Mouse (Mus musculus) left cerebral cortex, adult 8-10 months (tissue): ENCODE data around the gene Lgals3bp. TPM values are rescaled to one million over a fixed set of nuclear protein-coding genes. Genes with fewer than 3 reads are reported as not detected.

Experiments
- DNase-seq, 2 experiments: peaks; one replicate each; pipeline ENCODE4 v3.0.0; 2022; ENCODE audit warnings: low spot score in 2 of 2
- total RNA-seq, 4 experiments: library from RNA; stranded (reverse); gene quantifications; 2 replicates each; pipeline ENCODE4 v1.2.4; 2022

Lgals3bp gene
- total RNA-seq, 4 experiments from 2014 or later = 20.8 to 62.8 (median 36.9) TPM

DNA sequence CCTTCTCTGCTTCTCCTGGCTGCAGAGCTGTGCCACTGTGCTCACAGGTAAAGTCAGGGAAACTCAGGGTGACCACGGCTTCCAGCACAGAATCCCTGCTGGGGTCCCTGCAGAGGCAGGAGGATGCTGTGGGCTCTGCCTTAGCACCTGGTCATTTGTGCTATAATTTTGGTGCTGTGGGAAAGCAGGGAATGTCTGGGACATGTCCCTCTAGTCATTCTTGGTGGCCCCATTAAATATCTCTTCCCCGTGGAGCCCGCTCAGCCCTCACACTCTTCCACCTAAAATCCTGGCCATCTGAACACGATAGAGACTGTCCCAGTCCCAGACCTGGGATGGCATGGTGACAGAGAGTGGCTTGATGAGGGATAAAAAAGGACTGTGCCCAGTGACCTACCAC lies 37.9 kb downstream of the Lgals3bp start:
- no peak for DNase-seq

DNA sequence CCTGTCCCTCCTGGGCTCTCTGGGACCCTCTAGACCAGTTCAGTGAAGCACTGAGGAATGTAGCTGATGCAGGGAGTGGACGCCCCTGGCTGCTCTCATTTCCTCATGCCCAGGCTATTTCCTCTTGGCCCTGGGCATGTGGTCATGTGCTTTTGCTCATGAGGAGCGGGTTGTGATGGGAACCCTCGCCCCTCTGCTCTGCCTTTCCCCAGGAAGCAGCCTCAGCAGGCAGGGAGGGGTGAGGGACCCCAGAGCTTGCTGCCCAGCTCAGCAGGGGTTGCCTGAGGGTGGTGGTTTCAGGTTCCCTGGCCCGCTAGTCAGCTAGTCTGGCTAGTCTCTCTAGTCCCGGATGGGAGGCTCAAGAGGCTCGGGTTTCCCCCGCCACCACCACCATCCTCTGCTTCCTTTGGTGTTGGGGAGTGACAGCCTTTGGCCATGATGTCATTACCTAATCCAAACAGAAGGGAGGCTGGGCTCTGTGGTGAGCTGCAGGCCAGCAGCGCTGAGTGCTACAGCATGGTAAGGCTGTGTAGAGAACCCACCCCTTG lies 38.8 kb downstream of the Lgals3bp start:
- no peak for DNase-seq

DNA sequence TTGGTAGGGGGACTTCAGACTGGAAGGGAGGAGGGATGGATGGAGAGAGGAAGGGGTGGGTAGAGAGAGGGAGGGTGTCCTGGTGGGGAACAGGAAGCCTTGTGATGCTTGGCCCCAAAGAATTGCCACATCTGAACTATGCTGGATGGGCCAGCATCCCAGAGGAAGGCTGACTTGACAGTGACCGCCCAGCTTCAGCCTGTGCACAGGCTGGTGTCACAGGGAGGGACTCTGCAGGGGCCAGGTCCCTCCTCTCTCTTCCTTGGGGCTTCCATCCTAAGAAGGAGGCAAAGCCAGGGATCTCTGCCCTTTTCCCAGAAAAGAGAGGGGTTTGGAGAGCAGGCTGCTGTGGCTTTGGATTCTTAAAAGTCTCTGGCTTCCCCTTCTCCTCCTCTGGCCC lies 39.4 kb downstream of the Lgals3bp start:
- DNase-seq = no peak

DNA sequence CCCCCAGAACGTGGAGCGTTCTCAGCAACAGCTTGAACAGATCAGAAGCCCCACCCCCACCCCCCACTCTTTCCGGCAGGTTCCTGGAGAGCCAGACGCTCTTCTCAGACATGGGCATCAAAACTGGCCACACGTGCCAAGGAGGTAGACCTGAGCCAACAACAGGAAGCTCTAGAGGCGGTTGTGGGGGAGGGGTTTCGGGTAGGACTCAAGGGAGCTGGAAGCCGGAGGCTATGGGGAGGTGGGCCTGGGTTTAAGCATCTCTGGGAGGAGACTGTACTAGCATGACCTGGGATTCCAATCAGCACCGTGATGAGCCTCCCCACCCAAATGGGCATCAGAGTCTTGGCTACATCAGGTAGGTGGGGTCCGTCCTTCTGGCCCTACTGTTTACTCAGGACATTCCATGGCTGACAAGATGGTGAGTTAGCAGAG lies 41.0 kb downstream of the Lgals3bp start:
- DNase-seq = no peak

DNA sequence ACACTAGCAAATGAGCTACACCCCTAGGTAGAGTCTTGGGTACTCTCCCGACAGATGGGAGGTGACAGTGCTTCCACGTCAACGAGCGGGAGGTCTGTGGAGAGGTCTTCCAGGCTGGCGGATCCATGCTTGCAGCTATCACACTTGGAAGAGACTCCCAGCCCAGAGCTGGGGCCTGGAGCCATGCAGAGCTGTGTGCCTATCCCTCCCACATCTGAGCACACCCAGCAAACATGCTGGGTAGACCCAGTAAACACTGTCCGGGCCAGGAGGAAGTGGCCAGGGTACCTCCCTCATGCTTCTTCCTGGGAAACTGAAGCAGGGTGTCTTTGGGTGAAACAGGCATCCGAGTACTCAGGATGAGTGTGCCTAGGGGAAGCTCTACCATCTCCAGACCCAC lies 41.4 kb downstream of the Lgals3bp start:
- DNase-seq = no peak

DNA sequence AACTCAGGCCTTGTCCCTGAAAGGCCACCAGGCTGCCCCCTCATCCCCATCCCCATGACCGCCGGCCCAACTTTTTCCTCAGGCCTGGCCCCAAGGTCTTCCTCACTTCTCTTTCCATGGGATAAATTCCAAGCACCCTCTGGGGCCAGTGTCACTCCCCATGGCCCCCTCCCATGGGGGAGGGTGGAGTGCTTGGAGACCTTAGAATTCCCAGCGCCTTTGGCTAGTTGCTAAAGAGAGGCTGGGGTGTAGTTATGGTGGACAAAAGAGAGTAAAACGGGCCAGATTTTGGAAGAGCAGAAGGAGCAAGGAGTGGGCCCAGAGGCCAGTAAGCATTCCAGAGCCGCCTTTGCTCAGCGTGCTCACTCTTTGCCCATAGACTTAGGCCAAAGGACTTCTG lies 46.3 kb downstream of the Lgals3bp start, which contains the start of gene Timp2:
Timp2 (minus strand) TSS at position 101 of the 400 bp plus-strand sequence.
- no peak for DNase-seq

DNA sequence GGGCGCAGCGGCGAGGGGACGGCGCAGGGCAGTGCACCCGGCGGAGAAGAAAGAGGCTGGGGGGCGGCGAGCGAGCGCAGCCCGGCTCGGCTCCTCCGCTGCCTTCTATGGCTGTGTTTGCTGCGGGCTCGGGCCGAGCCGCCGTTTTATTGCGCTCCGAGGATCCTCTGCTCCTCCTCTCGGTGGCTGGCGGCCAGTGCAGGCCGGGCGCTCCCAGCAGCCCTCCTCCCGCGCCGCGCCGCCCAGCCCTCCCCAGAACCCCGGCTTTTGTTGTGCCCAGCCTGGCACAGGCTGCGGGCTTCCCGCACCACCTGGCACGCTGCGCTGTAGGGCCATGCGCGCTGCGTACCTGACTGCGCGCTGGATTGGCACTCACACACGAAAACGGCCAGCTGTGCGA lies 46.7 kb downstream of the Lgals3bp start:
- DNase-seq = peak; percentile 75 to 85

DNA sequence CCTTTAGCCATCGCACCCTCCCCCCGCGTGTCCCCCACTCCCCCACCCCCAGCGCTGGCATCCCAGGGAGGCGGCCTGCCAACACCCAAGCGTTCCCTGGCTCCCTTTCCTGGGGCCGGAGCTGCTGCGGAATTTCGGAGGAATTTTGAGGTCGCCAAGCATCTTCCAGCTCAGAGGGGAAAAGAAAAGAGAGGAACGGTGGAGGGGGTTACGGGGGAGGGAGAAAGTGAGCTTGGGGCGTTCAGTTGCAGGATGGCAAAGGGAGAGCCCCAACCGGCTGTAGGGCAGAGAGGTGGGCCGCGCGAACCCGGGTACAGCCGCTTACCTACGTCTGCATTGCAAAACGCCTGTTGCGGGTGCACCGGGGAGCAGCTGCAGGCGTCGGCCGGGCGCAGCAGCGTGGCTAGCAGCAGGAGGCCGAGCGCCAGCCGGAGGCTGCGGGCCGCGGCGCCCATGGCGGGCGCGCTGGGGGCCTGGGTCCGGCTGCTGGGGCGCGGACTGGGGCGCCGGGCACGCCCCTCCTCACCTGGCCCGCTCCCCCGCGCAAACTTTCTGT lies 47.2 kb downstream of the Lgals3bp start:
- no peak for DNase-seq

DNA sequence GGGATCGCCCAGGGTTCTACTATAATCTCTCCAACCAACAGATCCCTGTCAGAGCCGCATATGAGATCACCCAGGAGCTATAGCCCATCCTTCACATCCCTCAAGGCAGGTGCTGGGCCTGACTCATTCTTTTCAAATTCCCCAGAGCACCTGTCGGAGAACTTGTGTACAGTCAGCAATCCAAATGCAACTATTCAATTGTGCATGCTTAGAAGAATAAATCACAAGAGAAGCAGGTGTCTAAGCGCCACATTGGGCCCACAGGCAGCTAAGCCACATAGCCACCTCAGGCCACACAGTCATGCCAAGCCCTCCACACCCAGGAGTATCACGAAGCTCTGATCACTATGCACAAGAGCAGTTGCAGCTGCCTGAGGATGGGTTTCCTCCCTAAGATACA lies 52.4 kb downstream of the Lgals3bp start:
- no peak for DNase-seq

DNA sequence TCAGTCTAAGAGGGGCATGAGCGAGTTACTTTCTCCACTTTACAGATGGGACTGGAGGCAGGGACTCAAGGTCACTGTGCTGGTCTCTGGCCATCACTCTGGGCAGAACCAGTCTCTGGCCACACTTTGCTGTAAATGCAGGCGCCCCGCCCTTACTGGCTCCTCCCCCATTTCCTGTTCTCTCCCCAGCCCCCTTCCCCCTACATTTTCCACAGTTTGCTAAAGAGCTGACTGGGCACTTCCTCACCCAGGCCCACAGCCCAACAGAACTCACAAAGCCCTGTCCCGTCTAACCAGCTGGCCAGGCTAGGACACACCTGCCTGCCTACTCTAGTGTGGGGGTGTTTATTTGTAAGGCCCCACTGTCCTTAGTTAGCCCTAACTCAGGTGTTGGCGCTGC lies 53.0 kb downstream of the Lgals3bp start:
- DNase-seq = no peak

DNA sequence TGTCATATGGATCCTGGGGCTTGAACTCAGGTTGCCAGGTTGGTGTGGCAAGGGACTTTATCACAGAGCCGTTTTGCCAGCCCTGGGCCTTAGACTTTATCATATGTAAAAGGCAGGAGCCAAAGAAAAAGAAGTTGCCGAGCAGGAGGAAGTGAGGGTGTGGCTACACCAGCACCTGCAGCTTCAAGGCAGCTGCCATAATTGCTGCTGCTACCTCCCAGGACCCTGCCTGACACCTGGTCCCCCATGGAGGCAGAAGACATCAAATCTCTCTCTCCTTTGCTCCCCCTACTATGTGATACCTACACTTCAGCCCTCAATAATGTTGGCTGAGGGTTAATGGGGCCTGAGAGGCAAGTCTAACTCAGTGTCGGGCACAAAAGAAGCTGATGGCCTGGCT lies 53.5 kb downstream of the Lgals3bp start:
- no peak for DNase-seq

DNA sequence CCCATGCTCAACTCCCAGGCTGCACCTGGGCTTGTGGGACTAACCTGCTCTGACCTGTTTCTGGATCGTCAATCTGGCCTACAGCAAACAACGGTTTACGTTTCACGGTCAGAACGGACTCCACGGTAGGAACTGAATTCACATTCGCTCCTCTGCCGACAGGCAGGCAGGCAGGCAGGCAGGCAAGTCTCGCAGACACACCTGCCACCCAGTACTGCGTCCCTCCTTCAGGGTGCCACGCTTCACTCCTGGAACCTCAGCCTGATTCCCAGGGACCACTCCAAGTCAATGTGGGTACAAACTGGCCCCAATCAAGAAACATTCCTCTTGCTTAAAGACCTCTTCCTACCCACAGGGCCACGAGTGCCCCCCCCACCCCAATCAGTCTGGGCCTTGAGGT lies 54.0 kb downstream of the Lgals3bp start:
- DNase-seq = no peak

DNA sequence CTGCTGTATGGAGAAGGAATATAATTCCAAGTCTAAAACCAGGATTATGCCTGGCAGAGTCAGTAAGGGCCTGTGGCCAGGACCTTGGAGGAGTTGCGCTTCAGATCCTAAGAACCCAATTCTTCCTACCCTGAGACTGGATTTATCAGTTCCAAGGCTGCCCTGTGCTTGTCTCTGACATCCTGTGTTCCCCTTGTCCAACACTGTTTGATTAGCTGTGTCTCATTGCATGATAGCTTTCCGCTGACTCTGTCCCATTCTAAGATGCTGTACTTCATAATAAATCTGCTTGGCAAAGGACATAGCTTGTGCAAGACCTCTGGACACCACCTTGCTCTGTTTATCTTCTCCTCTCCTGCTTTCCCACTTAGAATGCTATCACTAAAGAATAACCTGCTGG lies 54.5 kb downstream of the Lgals3bp start:
- DNase-seq = no peak

DNA sequence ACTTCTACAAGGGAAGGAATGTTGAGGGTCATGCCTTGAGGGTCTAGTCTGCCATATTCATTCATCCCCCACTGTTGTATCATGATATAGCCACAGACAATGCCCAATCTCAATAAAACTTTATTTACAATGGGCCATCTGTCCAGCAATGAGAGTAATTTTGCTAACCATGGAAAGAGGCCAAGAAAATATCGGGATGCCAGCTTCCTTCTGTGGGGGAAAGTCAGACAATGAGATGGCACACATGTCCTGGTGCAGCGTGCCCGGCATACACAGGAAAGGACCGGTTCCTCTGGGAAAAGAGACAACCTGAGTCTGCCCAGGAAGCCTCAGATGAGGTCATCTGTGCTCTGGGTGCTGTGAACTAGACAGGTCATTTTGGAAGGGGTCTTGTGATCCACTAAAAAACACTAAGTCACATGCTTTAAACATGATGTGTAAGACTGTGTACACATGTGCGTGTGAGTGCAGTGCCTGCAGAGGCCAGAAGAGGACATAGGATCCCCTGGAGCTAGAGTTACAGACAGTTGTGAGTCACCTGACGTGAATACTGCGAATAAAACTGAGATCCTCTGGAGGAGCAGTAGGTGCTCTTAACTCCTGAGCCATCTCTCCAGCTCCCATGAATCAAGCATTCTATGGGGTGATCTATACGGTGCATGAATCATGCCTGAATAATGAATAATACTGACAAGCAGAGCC lies 55.3 kb downstream of the Lgals3bp start:
- no peak for DNase-seq

DNA sequence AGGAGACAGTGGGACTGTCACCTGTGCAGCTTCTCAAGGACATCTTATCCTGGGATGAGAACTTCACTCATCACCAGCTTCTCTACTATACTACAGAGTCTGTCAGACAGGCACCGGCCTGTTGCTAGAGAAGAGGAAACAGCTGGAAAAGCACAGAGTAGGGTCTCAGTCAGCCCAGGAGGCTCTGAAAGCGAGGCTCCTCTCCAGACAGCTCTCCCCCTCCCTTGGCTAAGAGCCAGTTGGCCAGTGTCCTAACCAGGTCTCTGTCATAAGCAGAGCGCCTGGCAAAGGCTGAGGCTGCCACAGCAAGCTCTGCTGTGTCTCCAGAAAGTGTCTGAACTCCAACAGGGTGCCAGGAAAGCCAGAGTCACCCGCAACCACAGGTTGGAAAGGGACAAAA lies 56.2 kb downstream of the Lgals3bp start:
- DNase-seq = no peak

DNA sequence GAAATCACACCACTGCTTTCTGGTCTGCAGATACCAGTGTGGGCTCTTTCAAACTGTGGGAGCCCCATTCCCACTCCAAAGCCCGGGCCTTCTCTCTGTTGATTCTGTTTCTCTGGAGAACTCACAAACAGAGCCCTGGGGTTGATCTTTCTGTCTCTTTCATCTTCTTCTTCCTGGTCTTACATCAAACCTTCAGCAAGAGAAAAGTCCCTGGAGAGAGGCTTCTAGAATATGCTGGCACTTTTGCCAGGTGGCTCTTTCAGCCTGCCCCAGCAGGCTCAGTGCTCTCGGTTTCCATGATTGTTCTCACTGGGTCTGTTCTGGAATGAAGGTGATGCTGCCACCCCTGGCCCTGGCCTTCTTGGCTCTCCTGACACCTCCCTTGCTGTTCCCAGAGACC lies 58.3 kb downstream of the Lgals3bp start:
- no peak for DNase-seq

Other genes with a start within 250 kb of the Lgals3bp start
- 10 to 100 TPM; 62.7 to 77.3 (median 68.8) TPM for gene Cyth1, start 153.5 kb downstream of the Lgals3bp start, total RNA-seq
- 10 to 100 TPM; 29.6 to 33.3 (median 30.1) TPM for gene Usp36, start 111.8 kb downstream of the Lgals3bp start, total RNA-seq
- 1 to 10 TPM in 3 of 4 experiments, under 1 TPM in 1; 0.98 to 3.2 (median 1.5) TPM for gene Cep295nl, start 59.6 kb downstream of the Lgals3bp start, total RNA-seq
- 100 to 1,000 TPM; 239 to 259 (median 249) TPM for gene Timp2, start 46.4 kb downstream of the Lgals3bp start, total RNA-seq
- gene Cant1, start 17.0 kb upstream of the Lgals3bp start, total RNA-seq = 10 to 100 TPM; 36.6 to 40.3 (median 38.8) TPM
- gene C1qtnf1, start 26.1 kb upstream of the Lgals3bp start, total RNA-seq = 1 to 10 TPM; 4.4 to 5.3 (median 4.9) TPM
- gene Engase, start 74.7 kb upstream of the Lgals3bp start, total RNA-seq = 10 to 100 TPM; 12.6 to 18.2 (median 15.3) TPM